Mouse (Mus musculus) neutrophil, adult 5-6 weeks (primary cell): ENCODE measurements around the gene Elavl3. TPM values are rescaled to one million over a fixed set of nuclear protein-coding genes. Genes with fewer than 3 reads are reported as not detected.
"Not testable (repeated sequence)": the region's sequence is repeated elsewhere in the genome, so short reads cannot be mapped to it uniquely, and the experiment has no call there.

Source experiments
- ATAC-seq: fragments of 151-379, 151-347 bp; 2 replicates; pipeline ENCODE4 v1.8.0; 2017; ENCODE audit warnings: mild to moderate bottlenecking, moderate TSS enrichment; ENCODE audit not compliant: insufficient number of reproducible peaks, poor library complexity, low FRiP score, severe bottlenecking; ENCODE audit errors: extremely low read depth
- total RNA-seq: library from RNA; stranded (forward); fragments of 200-1000 nt; gene quantifications from 2 replicates; pipeline ENCODE4 v1.2.3, GENCODE M21; 2017

Gene Elavl3
- total RNA-seq, result not detected in 2 replicates

DNA sequence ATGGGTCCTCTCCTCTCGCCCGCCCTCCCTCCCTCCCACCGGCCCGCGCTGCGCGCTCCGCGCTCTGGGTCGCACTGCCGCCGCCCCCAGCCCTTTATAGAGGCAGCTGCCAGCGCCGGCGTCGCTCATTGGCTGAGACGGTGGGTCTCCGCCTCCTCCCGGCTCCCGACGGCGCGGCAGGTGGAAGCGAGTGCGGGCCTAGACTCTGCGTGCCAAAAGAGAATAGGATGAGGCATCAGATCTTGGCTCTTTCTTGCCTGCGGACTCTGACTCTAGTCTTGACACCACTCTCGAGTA is at the start of gene Elavl3:
Elavl3 (minus strand) TSS at position 66 of the 297 bp plus-strand sequence.
- no peak for ATAC-seq

DNA sequence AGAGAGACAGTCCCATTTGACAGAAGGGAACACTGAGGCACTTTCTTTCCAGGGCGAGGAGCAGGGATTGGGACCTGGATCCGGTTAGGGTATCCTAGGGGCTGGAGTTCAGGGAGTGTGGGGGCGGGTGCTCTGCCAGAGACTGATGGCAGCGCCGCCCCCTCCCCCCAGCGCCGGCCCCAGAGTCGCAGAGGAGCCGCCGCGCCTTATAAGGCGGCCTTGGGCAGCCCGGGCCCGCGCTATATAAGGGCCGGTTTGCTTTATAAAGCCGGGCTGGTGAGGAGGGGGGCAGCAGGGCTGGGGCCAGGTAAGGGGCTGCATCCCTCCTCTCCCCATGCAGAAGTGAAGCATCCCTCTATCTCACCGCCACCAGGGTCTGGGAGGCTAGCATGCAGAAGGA is 48.1 kb upstream of the Elavl3 start:
- no peak for ATAC-seq

DNA sequence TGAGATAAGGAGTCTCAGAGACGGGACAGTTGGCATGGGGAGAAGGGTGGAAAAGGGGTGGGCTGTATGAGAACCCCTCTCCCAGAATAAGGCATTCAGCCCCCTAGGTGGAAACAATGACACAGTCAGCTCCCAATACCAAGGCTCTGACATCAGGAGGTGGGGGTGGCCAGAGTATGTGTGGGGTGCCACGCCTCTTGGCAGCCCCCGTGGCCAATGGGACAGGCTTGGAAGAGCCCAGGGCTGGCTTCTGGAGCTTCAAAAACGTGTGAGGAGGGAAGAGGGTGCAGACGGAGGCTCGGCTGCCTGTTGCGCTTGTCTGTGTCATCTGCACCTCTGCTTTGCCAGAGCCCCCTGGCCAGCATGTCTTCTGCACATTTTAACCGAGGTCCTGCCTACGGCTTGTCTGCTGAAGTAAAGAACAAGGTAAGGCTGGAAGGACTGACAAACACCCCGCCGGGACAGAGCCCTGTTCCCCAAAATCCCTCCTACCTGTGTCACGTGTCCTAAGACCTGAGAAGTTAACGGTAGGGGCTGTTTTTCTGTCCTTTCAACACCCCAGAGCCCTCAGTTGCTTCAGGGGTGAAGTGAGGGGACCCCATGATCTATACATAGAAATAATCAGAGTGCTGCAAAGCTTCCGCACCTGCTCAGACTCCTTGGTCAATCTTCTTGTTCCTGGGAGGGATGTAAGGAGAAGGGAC is 47.3 kb upstream of the Elavl3 start, which contains the start of gene Cnn1:
Cnn1 (plus strand) TSS at position 224 of the 704 bp plus-strand sequence.
- no peak for ATAC-seq

DNA sequence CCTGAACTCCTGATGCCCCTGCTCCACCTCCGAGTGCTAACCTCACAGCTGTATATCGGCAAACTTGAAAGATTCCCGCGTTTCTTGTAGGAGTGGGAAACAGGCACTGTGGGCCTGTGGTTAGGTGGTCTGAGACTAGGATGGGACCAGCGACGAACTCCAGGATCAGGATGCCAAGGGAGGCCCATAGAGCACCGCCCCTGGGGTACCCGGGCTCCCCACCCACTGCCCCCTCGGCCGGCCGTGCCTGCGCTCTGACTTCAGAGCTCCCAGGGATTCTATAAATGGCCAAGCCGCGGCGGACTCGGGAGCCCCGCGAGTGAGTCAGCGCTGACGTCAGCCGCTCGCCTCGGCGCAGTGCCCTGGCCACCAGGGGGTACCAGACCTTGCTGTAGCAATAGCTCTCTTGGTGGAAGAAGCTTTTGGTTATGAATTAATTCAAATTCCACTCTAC is 44.1 kb upstream of the Elavl3 start:
- peak; percentile 84 for ATAC-seq

DNA sequence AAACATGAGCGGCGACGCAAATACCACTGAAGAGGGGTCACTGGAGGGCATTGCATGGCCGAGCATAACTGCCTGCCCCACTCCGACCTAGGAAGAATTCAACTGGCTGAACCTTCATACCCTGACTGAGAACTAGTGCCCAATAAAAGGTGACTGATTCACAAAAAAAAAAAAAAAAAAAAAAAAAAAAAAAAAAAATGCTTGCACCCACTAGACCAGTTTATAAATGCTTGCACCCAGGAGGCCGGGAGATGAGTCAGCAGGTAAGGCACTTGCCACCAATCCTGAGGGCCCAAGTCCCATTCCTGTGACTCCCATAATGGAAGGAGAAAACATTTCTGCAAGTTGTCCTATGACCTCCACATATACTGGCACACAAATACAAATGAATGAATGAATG is 40.9 kb upstream of the Elavl3 start:
- no peak for ATAC-seq

DNA sequence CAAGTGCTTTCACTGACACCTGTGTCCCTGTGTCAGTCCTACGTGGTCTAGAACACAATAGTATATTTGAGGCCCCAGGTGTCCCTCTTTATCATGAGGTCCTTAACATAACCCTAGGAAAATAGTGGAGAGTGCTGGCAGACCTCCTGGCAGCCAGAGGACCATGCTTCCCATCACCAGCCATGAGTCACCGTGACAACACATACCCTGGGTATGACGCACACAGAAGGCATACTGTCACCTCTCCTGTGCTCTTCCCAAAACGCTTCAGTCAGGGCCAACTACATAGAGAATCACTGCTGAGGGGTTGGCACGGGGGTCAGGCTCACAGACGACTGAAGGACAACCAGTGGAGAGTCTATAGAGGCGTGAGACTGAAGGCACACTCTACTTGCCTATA is 38.2 kb upstream of the Elavl3 start:
- ATAC-seq, result no peak

DNA sequence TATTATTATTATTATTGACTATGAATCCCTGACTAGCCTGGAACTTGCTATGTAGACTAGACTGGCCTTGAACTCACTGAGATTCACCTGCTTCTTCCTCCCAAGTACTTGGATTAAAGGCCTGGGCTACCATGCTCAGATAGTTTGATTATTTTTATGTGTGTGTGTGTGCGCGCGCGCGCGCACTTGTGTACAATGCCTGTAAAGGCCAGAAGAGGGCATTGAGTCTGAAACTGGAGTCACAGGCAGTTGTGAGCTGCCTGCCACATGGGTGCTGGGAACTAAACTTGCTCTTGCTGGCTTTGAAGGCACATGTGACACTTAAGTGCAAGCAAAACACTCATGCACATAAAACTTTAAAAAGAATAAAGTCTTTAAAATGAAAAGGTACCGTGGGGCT is 37.5 kb upstream of the Elavl3 start:
- no peak for ATAC-seq

DNA sequence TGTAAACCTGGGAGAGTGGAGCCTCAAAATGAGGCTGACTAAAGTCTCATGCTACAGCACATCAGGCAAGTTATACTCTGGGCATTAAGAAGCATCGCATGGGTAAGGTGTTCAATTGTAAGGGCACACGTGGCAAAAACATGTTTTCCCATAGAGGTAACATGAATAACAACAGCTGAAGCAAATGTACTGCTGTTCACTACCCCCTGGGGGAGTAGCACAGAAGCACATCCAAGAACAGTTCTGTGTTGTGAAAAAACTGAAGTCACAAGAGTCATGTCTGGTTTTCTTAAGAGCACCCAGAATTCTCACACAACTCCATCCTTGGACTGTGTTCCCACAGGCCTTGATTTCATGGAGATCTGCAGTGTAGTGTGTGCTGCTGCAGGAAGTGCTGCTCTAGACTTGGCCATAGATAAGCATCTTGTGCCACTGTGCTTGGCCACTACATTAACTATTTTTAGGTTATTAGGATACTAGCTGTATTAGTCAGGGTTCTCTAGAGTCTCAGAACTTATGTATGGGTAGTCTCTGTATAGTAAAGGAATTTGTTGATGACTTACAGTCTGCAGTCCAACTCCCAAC is 35.3 kb upstream of the Elavl3 start:
- no peak for ATAC-seq

DNA sequence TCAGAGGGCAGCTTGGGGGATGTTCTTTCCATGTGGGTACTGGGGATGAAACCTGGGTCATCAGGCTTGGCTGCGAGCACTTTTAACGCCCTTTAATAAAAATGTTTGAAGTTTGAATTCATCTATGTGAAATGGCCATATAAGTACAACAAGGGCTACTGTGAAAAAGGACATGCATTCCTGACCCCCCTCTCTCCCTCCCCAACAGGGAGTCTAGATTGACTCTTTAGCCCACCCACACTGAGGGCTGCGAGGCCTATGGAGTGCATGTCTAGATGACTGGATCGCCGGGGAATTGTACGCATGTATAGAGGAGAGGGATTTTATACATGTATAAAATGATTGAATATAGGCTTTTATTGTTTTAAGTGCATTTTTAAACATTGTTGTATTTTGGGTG is 34.2 kb upstream of the Elavl3 start:
- ATAC-seq, result no peak

DNA sequence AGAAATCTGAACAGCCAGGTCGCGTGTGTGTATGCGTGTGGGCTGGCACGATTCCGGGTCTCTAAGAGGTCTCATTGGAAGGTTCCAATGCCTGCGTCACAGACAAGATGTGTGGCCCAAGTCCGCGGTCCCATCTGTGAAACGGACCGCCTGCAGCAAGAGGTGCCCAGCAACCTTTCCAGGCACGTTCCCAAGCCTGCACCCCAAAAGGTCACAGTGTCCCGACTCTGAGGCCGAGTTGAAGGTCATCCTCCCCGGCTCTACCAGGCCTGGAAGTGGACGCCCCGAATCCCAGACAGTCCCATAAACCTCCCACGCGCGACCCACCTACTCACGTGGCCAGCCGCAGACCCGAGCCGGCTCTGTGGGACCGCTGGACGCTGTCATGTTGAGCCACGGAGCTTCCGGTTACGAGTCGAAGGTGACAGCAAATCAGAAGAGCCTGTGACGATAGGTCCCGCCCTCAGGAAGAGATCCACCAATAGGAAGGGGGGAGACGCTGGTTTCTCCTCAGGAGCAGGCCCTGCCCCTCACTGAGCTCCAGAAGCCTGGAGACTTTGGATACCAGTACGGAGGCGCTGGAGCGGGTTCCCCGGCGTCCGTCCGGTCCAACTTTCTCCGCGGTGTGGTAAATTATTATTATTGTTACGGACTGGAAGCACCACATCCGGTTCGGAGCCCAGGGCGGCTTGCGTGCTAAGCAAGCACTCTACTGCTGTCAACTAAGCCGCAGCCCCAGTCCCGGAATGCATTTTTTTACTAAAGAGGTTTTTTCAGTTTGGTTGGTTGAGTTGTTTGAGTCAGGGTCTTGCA is 33.4 kb upstream of the Elavl3 start, which contains the start of gene Ecsit:
Ecsit (minus strand) TSS at position 417 of the 813 bp plus-strand sequence.
- ATAC-seq, result peak; percentile 99

DNA sequence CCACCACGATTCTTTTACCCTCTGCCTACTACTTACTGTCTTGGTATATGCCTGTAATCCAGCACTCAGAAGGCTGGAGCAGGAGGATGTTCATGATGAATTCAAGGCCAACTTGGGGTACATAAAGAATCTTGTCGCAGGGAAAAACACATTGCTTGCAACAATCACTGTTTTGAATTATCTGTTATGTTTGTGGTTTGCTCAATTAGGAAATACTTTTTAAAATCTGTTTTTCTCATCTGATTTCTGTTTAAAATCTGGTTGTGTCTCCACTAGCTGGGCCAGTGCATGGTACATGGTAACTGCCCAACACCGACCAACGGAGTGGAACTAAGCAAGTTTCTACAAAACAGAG is 32.8 kb upstream of the Elavl3 start:
- no peak for ATAC-seq

DNA sequence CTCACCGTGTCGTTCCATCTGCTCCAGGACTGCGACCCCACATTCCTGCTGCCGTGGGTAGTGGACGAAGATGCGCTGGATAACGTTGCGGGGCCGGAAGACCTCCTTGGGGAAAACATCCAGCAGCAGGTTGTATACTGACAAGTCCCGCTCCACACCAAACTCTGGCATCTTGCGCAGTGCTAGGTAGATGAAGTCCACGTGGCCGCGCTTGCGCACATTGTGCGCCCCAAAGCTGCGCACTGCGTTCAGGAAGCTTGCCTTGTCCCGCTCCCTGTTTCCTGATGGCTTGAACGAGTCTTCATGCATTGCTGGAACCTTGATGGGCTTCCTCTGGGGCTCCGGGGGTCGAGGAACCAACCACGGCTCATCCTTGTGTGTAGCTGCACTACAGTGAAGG is 24.4 kb upstream of the Elavl3 start:
- no peak for ATAC-seq

DNA sequence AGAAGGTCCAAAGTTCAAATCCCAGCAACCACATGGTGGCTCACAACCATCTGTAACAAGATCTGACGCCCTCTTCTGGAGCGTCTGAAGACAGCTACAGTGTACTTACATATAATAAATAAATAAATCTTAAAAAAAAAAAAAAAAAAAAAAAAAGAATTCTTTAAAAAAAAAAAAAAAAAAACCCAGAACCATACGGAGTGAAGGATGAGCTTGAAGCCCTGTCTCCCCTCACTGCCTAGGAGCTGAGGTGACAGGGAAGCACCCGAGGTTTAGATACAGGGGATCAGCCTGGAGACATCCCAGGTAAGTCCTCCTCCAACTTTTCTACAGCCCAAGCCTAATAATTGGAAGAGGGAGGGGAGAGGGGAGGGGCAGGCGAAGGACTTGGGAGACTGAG is 24.0 kb upstream of the Elavl3 start:
- ATAC-seq, result not testable (repeated sequence)

DNA sequence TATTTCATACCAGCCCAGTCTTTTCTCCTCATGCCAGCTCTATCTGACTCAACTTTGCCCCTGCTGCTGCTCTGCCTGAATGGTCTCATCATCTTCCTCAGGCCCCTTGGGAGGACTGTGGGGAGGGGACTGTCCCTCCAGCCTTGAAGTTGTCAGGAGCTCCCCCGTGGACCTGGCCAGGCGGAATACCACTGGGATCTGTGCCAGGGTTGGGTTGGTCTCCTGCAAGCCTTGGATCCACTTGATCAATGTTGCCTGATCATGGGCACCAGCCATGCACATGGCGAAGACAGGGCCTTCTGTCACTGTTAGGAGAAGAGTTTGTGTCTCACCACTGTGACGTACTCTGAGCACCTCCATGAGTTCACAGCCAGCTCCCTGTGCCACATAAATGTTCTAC is 20.5 kb upstream of the Elavl3 start:
- no peak for ATAC-seq

DNA sequence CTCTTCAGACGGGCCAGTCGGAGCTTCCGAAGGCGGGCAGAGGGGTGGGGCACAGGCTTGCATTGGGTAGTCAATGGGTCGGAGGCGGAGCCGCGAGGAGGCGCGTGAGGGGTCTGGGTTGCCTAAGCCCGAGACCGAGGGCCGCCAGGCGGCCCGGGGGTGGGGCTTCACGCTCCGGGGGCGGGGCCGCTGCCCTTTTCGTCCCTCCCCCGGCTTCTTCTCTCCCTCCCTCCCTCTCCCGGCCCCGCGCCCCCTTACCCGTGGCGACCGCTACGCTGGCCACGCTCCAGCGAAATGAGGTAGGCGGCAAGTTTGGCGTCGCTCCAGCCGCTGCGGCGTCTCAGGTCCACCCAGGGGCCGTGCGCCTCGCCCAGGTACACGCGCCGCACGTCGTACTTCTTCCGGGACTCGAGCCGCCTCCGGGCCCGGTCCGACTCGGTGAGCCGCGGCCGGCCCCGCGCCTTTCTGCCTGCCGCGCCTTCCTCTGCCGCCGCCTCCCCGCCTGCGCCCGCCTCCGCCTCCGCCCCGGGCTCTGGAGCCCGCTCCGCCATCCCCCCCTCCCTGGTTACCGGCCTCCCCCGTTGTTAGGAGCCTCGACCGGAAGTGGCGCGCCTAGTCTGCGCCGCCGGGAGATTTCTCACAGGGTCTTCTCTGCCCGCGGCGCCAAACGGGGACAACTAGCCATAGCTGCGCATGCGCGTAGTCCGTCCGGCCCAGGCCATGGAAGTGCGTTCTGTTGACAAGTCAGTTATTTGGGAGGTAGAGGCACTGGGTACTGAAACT is 19.2 kb upstream of the Elavl3 start, which contains the start of the genes Gm49318 and Zfp653:
Gm49318 (minus strand) TSS at position 469 of the 783 bp plus-strand sequence.
Zfp653 (minus strand) TSS at position 586 of the 783 bp plus-strand sequence.
- peak; percentile 88 for ATAC-seq

DNA sequence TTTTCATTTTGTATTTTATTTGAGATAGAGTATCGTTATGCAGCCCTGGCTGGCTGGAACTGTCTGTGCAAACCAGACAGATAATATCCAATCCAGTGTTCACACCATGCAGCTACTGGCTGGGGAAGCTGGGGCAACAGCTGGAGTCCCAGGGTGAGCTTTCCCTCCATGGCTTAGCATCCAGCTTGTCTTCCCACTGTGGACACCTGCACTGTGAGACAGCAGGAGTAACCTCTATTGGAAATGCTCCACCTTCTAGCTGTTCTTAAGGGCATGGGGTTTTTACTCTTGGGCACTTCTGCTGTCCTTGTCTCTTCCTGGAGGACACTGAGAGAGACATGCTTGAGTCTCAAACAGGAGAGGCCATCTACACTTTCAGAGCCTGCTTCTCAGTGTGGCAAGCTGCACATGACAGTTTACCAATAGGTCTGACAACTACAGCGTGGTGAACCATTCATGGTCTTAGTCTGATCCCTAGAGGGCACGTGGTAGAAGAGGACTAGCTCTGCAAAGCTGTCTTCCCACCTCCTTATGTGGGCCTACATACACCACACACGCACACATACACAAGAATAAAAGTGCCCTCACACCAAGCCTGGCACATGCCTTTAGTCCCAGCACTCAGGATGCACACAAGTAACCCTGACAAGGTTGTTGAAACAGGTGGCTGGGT is 18.2 kb upstream of the Elavl3 start:
- ATAC-seq, result no peak

DNA sequence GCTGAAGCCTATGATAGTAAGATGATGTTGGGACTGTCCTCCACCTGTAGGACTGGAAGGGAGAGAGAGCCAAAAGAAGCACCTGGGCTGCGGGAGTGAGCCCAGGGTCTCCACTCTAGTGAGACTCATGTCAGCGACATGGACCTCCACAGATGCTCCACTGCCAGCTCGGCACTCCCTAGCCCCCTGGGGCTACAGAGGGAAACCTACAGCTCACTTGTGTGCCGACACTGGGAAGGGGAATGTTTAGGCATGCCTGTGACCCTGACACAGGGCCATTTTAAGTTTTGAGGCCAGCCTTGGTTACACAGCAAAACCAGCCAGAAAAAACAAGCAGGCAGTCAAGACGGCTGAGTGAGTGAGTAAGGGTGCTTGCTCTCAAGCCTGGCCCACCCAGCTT is 15.4 kb upstream of the Elavl3 start:
- ATAC-seq, result no peak

DNA sequence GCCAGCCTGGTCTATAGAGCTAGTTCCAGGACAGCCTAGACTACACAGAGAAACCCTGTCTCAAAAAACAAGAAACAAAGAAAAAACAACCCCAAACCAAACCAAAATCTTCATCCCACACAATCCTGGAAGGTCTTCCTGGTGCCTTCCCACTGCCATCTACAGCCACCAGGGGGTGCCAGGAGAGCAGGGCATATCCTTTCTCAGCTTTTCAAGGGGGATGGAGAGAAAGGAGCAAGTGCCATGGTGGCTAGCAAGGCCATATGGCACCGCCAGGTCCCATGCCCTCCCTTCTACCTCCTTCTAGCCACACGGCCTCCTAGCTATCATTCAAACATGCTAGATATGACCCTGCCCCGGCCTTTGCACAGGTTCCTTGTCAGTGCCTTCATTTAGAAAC is 14.6 kb upstream of the Elavl3 start:
- no peak for ATAC-seq

DNA sequence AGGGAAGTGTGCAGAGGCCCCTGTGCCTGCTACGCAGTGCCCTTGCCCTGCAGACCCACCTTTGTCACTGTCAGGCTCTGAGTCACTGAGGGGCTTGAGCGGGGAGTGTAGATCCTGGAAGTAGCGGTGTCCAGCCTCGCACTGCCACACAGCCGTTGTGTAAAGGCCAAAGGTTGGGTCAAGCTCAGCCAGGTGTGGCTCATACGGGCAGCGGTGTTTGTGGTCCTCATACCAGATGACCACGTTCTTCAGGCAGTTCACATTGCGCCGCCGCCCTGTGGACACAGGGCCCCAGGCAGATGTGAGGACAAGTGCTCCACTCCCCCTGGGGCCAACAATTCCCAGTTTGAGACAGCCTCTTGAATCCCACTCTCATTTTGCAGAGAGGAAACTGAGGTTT is 13.8 kb upstream of the Elavl3 start:
- no peak for ATAC-seq
